Mouse (Mus musculus) ovary, postnatal 14 days (tissue): ENCODE results near the gene Rrbp1.

Experiments used
- DNase-seq: peaks from one replicate; pipeline ENCODE4 v3.0.0; 2022; ENCODE audit warnings: low spot score

The Rrbp1 gene

DNA sequence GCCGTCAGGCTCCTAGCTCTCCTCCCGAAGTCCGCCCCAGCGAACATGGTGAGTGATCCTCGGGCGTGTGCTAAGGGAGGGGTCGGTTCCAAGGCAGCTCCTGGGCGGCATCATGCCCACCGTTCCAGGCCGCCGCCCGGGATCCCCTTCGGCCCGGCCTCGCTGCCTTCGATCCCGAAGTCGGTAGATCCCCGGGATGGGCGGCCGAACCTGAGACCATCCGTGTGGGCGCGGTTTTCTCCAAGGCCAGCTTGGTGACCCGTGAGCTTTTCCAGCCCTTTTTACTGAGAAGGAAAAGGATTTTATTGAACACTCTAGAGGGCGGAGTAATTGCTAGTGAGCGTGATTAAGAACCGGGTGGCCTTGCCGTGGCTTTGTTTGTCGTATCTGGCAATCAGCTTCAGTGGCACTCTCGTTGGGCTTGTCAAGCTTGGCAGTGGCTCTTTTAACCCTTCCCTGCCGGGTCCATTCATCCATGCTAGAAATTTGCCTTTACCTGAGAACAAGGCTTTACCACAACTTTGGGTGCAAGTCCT is 95.4 kb downstream of the Rrbp1 start:
- DNase-seq = peak; percentile 27

- peak; percentile 99 for DNase-seq
These were observed 96.1 kb downstream of the Rrbp1 start, which contains the start of gene Dstn for GRCm38 (mm10) chr2:143914760-143915599. Dstn (plus strand) TSS chr2:143915320.

GRCm38 (mm10) chr2:143914221-143914620 is 96.8 kb downstream of the Rrbp1 start:
- no peak for DNase-seq

GRCm38 (mm10) chr2:143912199-143912598 is 98.9 kb downstream of the Rrbp1 start:
- no peak for DNase-seq

GRCm38 (mm10) chr2:143909230-143909629 is 101.8 kb downstream of the Rrbp1 start:
- DNase-seq = no peak

GRCm38 (mm10) chr2:143904896-143905295 is 106.2 kb downstream of the Rrbp1 start:
- no peak for DNase-seq

DNA sequence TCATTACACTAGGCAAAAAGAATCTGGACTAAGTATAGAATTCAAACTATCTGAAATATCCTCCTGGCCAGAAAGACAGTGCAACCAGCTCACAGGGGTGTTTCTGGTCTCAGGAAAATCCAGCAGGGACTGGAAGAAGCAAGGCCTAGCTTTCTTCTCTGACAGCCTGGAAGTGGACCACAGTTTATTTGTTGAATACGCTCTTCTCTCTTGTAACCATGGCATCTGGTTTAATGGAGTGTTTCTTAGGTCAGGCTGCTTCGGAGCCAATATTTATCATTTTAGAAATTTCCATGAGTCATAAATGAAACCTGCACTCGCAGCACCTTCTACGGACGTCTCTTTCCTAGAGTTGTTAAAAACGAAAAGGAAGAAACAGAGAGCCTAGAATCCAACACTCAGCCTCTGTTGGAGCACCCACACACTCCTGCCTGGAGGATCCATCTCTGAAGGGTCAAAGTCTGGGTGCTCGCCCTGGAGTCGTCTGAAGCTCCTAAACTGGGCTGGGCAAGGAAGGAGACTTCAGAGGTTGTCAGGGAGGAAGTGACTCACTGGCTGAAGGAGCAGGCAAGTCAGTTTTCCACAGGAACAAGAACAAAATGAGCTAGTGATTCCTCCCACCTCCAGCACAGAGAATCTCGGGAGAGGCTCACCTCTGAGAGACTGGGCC is 107.6 kb downstream of the Rrbp1 start:
- no peak for DNase-seq

GRCm38 (mm10) chr2:143900821-143901351 is 110.2 kb downstream of the Rrbp1 start:
- no peak for DNase-seq

- no peak for DNase-seq
These were observed 111.4 kb downstream of the Rrbp1 start for GRCm38 (mm10) chr2:143899470-143900220.
